Mouse (Mus musculus): ENCODE measurements around the gene Acsf2. TPM values are rescaled to one million over a fixed set of nuclear protein-coding genes. Genes with fewer than 3 reads are reported as not detected.

The Acsf2 gene
- total and polyA plus RNA-seq, 3 experiments, result 2.8 to 13.1 TPM; not detected in 1

DNA sequence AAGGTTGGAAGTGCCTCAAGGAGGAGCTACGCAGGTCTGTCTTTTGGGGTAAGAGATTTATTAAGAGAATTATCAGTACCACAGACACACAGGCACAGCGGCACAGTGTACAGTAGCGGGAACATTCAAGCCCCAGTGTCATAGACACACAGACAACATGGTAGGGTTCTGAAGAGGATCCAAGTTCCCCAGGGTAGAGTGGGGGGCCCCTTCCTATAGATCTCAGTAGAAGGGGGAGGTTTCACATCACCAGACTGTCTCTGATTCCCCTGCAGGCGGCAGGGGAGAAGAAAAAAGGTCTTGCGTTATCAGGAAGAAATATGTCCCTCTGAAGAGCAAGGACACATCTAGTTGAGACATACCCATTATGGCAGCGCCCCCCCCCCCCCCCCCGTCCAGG, 61.9 kb downstream of the Acsf2 start:
- Histone ChIP-seq H3K9ac (ENCODE audit: control insufficient read depth, low read depth, low read length, poor library complexity, severe bottlenecking) (no peak overlapping the region), H3K9me3 (replicated peaks; ENCODE audit: insufficient read depth, low read length) (no peaks in the 10 kb centered on the region), H3K4me3 (ENCODE audit: control insufficient read depth in 1 of 2, insufficient read depth in 1 of 2, low read depth in 2 of 2, low read length in 2 of 2) (no peak overlapping the region), H3K36me3 (ENCODE audit: control insufficient read depth in 1 of 2, insufficient read depth in 2 of 2, low read length in 2 of 2) (peaks cover 0 to 1% of the 10 kb centered on the region in 2 experiments; a peak in 2 of 4 replicates), H3K79me2 (ENCODE audit: control insufficient read depth, insufficient read depth, low read length, poor library complexity) (no peaks in the 10 kb centered on the region), H3K27ac (ENCODE audit: control insufficient read depth, low read depth, low read length) (no peak overlapping the region), H3K4me1 (ENCODE audit: control insufficient read depth in 1 of 2, insufficient read depth in 2 of 2, low read length in 2 of 2) (no peaks in the 10 kb centered on the region), H3K27me3 (ENCODE audit: control insufficient read depth in 1 of 2, insufficient read depth in 2 of 2, low read length in 2 of 2) (no peaks in the 10 kb centered on the region)
- TF ChIP-seq USF1 (IDR thresholded peaks at IDR 0.05; ENCODE audit: low read depth, low read length), result no peak
- TF ChIP-seq MAX (IDR thresholded peaks at IDR 0.05; ENCODE audit: low read length), result no peak
- no peak for TF ChIP-seq POLR2A (IDR thresholded peaks at IDR 0.05; ENCODE audit: control insufficient read depth in 1 of 2, insufficient read depth in 1 of 2, low read depth in 1 of 2, low read length in 2 of 2, poor library complexity in 1 of 2)
- TF ChIP-seq KAT2A (conservative IDR thresholded peaks at IDR 0.05; ENCODE audit: low read depth, low read length), result no peak
- TF ChIP-seq NELFE (IDR thresholded peaks at IDR 0.05; ENCODE audit: low read depth, low read length), result no peak
- TF ChIP-seq BHLHE40 (IDR thresholded peaks at IDR 0.05; ENCODE audit: borderline replicate concordance, low read depth, low read length), result no peak
- TF ChIP-seq CHD1 (IDR thresholded peaks at IDR 0.05; ENCODE audit: low read depth, low read length), result no peak
- TF ChIP-seq SIN3A (IDR thresholded peaks at IDR 0.05; ENCODE audit: low read length), result no peak
- TF ChIP-seq MEF2A (IDR thresholded peaks at IDR 0.05; ENCODE audit: extremely low read depth, insufficient replicate concordance, low read depth, low read length, poor library complexity, severe bottlenecking), result no peak
- TF ChIP-seq NRF1 (IDR thresholded peaks at IDR 0.05; ENCODE audit: insufficient read depth, low read depth, low read length, poor library complexity, severe bottlenecking), result no peak
- no peak for TF ChIP-seq POLR2AphosphoS2 (IDR thresholded peaks at IDR 0.05; ENCODE audit: low read length)
- no peak for DNase-seq (ENCODE audit: low read depth, low spot score)

DNA sequence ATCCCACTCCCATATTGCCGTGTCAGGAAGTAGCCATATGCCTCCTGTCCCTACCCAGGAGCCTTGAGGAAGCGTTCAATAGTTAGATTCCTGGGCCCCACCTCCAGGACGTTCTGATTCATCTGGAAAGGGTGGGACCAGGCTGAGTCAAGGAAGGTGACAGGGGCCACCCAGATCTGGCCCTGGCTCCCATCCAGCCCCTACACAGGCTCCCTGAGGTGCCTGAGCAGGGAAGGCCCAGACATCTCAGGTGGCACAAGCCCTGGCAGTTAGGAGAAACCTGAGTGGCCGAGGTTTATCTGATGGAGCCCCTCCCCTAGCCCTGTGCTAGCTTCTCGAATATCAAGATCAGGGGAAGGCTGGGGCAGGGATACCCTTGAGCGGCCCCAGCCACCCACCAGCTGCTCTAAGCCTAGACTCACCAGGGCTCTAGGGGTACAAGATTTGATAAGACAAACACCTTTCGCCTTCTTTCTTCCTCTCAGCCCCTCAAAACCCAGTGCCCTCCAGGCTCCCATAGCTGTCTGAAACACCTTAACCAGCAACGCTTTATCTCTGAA, 62.9 kb downstream of the Acsf2 start:
- DNase-seq (ENCODE audit: low read depth, low spot score), result no peak
- H3K36me3 ChIP-seq (ENCODE audit: control insufficient read depth in 1 of 2, insufficient read depth in 2 of 2, low read length in 2 of 2), result peaks cover 0 to 1% of the 10 kb centered on the region in 2 experiments; a peak in 2 of 4 replicates

DNA sequence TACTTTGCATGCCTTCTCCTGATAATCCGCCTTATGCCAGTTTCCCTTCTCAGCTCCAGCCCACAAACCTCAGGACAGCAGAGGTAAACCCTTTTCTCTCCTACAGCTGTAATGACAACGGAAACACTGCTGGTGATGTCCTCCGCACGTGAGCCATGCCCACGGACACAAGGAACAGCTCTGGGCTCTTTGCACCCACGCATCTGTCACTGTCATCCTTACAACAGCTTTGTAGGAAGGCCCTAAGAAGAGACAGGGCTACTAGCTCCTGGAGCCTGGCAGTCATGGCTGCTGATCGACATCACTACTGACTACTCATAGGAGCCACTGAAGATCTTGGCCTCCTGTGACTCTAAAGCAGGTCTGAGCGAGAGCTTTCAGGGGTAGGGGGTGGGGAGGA, 68.5 kb downstream of the Acsf2 start:
- Histone ChIP-seq H3K9me3 (replicated peaks; ENCODE audit: insufficient read depth, low read length) (no peaks in the 10 kb centered on the region), H3K36me3 (ENCODE audit: control insufficient read depth in 1 of 2, insufficient read depth in 2 of 2, low read length in 2 of 2) (no peaks in the 10 kb centered on the region), H3K79me2 (ENCODE audit: control insufficient read depth, insufficient read depth, low read length, poor library complexity) (no peaks in the 10 kb centered on the region), H3K27ac (ENCODE audit: control insufficient read depth, low read depth, low read length) (no peak overlapping the region), H3K4me3 (ENCODE audit: control insufficient read depth in 1 of 2, insufficient read depth in 1 of 2, low read depth in 2 of 2, low read length in 2 of 2) (no peak overlapping the region), H3K27me3 (ENCODE audit: control insufficient read depth in 1 of 2, insufficient read depth in 2 of 2, low read length in 2 of 2) (no peaks in the 10 kb centered on the region), H3K9ac (ENCODE audit: control insufficient read depth, low read depth, low read length, poor library complexity, severe bottlenecking) (no peak overlapping the region), H3K4me1 (ENCODE audit: control insufficient read depth in 1 of 2, insufficient read depth in 2 of 2, low read length in 2 of 2) (no peaks in the 10 kb centered on the region; a peak in 1 of 4 replicates)
- TF ChIP-seq SMC3 (IDR thresholded peaks at IDR 0.05; ENCODE audit: low read depth, low read length) (no peak), MYC (IDR thresholded peaks at IDR 0.05; ENCODE audit: low read depth, low read length) (no peak), JUND (IDR thresholded peaks at IDR 0.05; ENCODE audit: low read depth, low read length) (no peak), CHD1 (IDR thresholded peaks at IDR 0.05; ENCODE audit: low read depth, low read length) (no peak)
- no peak for DNase-seq (ENCODE audit: low read depth, low spot score)

More for the DNA sequence above, 62.9 kb downstream of the Acsf2 start:
- no peaks in the 10 kb centered on the region for H3K27me3 ChIP-seq (ENCODE audit: control insufficient read depth in 1 of 2, insufficient read depth in 2 of 2, low read length in 2 of 2)
- H3K4me1 ChIP-seq (ENCODE audit: control insufficient read depth in 1 of 2, insufficient read depth in 2 of 2, low read length in 2 of 2), result no peaks in the 10 kb centered on the region
- H3K9ac ChIP-seq (ENCODE audit: control insufficient read depth, low read depth, low read length, poor library complexity, severe bottlenecking), result no peak overlapping the region
- H3K4me3 ChIP-seq (ENCODE audit: control insufficient read depth in 1 of 2, insufficient read depth in 1 of 2, low read depth in 2 of 2, low read length in 2 of 2), result no peak overlapping the region
- TF ChIP-seq ELF1 (IDR thresholded peaks at IDR 0.05; ENCODE audit: low read depth, low read length), result no peak
- TF ChIP-seq POLR2A (IDR thresholded peaks at IDR 0.05; ENCODE audit: control insufficient read depth in 1 of 2, insufficient read depth in 1 of 2, low read depth in 1 of 2, low read length in 2 of 2, poor library complexity in 1 of 2), result 0 out of 4 replicates have a peak, but pooled peaks of 1 of the 2 experiments have one; percentile 25
- TF ChIP-seq ZC3H11A (IDR thresholded peaks at IDR 0.05; ENCODE audit: low read depth, low read length), result no peak
- no peak for TF ChIP-seq RAD21 (IDR thresholded peaks at IDR 0.05; ENCODE audit: low read depth, low read length)
- TF ChIP-seq USF1 (IDR thresholded peaks at IDR 0.05; ENCODE audit: low read depth, low read length), result no peak
- TF ChIP-seq SIN3A (IDR thresholded peaks at IDR 0.05; ENCODE audit: low read length), result no peak
- TF ChIP-seq MAX (IDR thresholded peaks at IDR 0.05; ENCODE audit: low read length), result no peak
- TF ChIP-seq GATA1 (IDR thresholded peaks at IDR 0.05; ENCODE audit: low read depth, low read length), result 0 out of 2 replicates have a peak, but pooled peaks have one; percentile 7
- H3K27ac ChIP-seq (ENCODE audit: control insufficient read depth, low read depth, low read length), result no peak overlapping the region
- H3K79me2 ChIP-seq (ENCODE audit: control insufficient read depth, insufficient read depth, low read length, poor library complexity), result no peaks in the 10 kb centered on the region
- H3K9me3 ChIP-seq (replicated peaks; ENCODE audit: insufficient read depth, low read length), result no peaks in the 10 kb centered on the region
